Mouse (Mus musculus) cerebellum, postnatal 25 days (tissue): ENCODE results near the gene Crybb2.
"Not testable (repeated sequence)": the region's sequence is repeated elsewhere in the genome, so short reads cannot be mapped to it uniquely, and the experiment has no call there.

Experiments
- DNase-seq, 2 experiments: peaks; one replicate each; pipeline ENCODE4 v3.0.0; 2021; ENCODE audit warnings: mixed read lengths in 2 of 2

Gene Crybb2

GRCm38 (mm10) chr5:113070017-113070416 is at the start of gene Crybb2:
Crybb2 (minus strand) TSS chr5:113070117.
- DNase-seq = no peak

- no peak for DNase-seq
Observed at GRCm38 (mm10) chr5:113119291-113119690, 49.4 kb upstream of the Crybb2 start.

DNA sequence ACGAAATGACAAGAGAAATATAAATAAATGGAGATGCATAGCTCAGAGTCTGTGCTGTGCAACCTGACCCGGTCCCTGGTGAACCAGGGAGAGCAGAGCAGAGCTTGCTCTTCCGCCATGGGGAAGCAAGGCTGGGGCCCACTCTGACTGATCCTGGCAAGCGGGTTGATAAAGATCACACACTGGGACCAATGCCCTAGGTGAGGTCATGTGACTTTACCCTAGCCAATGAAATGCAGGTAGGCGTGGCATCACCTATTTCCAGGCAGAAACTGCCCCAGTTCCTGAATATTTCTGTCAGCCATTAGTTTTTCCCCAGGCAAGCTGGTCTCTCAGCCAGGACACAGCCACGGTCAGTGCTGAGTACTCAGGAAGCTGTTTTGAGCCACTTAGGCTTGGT is 48.8 kb upstream of the Crybb2 start:
- peak in 1 of 2 experiments; percentile 36 for DNase-seq

DNA sequence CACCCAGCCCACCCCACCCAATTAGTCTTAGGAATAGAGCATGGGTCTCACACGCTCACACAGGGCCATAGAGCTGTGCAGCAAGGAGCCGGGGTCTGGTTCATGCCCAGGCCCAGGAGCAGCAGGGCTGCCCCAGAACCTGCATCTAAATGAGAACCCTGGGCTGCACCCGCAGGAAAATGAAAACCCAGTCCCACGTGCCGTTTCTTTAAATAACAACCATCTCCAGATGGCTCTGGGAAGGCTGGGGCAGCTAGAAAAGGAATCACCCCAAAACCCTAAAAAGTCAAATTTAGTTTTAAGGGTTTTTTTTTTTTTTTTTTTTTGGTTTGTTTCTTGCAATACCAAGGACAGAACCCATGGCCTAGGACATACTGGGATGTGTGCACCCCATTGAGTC is 47.4 kb upstream of the Crybb2 start:
- no peak for DNase-seq

GRCm38 (mm10) chr5:113115896-113116295 is 46.0 kb upstream of the Crybb2 start:
- no peak for DNase-seq

- no peak for DNase-seq
Observed at GRCm38 (mm10) chr5:113114264-113115225, 44.6 kb upstream of the Crybb2 start.

GRCm38 (mm10) chr5:113113120-113113519 is 43.2 kb upstream of the Crybb2 start:
- no peak for DNase-seq

- no peak for DNase-seq
Observed at GRCm38 (mm10) chr5:113111336-113111735, 41.4 kb upstream of the Crybb2 start.

DNA sequence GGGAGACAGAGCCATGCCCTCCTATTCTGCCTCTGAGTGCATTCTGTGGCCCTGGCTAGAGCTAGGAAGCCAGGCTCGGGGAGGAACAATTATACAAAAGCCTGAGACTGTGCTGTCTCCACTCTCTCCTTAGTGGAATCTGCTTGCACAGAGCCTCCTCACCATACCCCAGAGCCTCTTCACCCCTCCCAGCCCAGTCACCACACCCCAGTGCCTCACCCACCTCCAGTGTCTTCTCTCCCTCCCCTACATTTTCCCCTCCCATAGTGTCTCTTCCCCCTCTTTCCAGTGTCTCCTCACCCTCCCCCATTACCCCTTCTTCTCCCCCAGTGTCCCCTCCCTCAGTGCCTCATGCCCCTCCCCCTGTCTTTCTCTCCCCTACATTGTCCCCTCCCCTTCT is 41.0 kb upstream of the Crybb2 start:
- DNase-seq = no peak

DNA sequence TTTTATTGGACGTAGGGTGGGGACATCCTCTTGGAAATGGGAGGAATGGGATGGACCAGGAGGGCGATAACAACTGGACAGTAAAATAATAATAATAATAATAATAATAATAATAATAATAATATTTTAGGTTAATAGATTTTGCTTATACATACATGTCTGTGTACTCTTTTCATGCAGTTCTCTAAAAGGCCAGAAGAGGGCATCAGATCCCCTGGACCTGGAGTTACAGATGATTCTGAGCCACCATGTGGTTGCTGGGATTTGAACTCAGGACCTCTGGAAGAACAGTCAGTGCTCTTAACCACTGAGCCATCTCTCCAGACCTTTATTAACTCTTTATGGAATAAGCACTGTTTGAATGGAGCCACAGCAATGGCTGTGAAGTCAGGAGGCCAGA is 39.7 kb upstream of the Crybb2 start:
- not testable (repeated sequence) for DNase-seq

GRCm38 (mm10) chr5:113108165-113108764 is 38.3 kb upstream of the Crybb2 start:
- DNase-seq = no peak

- no peak for DNase-seq
Observed at GRCm38 (mm10) chr5:113107709-113108108, 37.8 kb upstream of the Crybb2 start.

DNA sequence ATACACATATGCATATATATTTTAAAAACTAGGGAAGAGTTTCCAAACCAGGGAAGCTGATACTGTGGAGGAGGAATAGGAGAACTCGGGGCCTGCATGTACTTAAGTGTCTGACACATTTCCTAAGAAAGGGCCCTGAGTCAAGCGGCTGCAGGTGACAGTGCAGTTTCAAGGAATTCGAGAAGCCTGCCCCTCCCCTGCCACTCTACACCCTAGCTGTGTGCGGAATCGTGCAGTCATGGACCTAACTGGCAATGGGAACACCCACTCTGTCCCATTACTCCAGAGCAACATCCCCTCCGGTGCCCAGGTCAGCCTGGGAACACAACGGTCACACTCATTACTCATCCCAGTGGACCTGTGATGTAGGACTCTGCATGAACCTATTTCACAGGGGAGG is 36.7 kb upstream of the Crybb2 start:
- no peak for DNase-seq

- DNase-seq = peak; percentile 39 to 43
Observed at GRCm38 (mm10) chr5:113105481-113105880, 35.6 kb upstream of the Crybb2 start.

DNA sequence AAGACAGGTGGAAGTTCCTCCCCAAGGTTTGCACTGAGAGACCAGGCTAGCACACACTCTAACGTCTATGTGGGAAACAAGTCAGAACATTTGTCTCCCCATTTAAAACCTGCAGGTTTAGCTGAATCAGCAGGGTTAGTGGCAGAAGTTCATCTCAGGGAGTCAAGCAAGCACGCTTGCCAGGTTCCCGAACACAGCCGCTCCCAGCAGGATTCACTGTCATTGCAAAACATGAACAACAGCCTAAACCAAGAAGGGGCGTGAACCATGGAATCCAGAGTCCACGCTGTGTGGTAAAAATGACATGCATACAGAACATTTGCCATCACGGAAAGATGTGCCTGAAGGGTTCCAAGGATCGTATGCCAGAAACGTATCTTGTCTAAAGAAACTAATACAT is 35.1 kb upstream of the Crybb2 start:
- no peak for DNase-seq

DNA sequence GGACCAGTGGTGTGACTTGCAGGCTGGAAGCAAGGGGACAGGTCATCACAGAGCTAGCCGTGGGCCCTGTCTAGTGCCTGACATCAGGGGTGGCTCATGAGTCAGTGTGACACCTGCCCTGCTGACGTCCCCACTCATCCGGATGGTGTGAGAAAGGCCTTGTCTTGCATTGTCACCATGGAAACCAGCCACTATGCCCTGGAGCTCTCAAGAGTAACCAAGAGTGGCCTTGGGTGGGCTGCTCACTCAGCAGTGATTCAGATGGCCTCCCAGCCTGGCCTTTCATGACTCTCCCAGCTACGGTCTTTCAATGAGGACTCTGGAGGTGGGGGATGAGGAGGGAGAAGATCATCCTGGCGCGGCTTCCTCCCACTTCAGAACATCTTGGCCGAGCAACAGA is 32.5 kb upstream of the Crybb2 start:
- DNase-seq = no peak

DNA sequence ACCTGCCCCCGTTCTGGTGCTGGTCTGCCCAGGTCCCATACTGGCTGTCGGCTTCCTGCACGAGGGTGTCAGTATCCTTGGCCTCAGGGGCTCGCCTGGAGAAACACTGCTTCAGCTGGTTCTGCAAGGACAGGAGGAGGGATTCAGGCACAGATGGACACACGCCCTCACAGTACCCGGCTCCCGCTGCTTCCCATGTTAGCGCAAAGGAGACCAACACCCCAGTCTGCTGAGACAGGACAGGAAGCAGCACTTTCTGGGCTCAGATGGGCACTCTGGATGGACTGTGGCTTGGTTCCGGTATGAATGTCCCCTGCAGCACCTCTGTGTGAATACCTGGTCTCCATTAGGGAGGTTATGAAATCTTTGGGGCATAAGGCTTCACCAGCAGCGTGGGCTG is 31.5 kb upstream of the Crybb2 start:
- DNase-seq = no peak

- no peak for DNase-seq
Observed at GRCm38 (mm10) chr5:113100422-113100821, 30.5 kb upstream of the Crybb2 start.

GRCm38 (mm10) chr5:113099546-113099945 is 29.6 kb upstream of the Crybb2 start:
- peak; percentile 92 to 96 for DNase-seq

GRCm38 (mm10) chr5:113097551-113097950 is 27.6 kb upstream of the Crybb2 start:
- DNase-seq = no peak

- DNase-seq = no peak
Observed at GRCm38 (mm10) chr5:113095456-113095855, 25.5 kb upstream of the Crybb2 start.

- DNase-seq = no peak
Observed at GRCm38 (mm10) chr5:113092406-113092805, 22.5 kb upstream of the Crybb2 start.

- peak; percentile 66 to 77 for DNase-seq
Observed at GRCm38 (mm10) chr5:113091162-113091561, 21.2 kb upstream of the Crybb2 start.

DNA sequence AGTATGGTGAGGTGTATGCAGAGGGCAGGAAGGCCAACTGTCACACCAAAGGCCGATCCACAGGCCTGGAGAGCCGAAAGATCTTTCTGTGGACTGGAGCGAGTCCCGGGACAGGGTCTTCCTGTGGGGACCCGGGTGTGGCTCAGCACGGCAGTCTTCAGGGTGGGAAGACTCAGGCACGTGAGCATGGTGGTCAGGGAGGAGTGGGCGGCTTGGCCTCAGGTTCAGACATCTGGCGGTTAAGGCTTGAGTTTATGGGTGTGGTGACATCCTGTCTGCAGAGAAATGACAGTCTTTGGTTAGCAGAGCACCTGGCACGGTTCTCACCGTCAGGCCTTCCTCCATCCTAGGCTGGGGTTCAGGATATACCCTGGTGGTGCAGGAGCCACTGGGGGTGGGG is 20.8 kb upstream of the Crybb2 start:
- no peak for DNase-seq
